Mouse (Mus musculus) fibroblast of lung, adult 2 months (primary cell): ENCODE measurements at regions not wholly inside any gene's neighbourhood (a gene's known extent, or its start where the extent isn't known, plus 50 kb on each side); places are given as distances from the start of the nearest gene placed in this dataset.

Experiments used
- DNase-seq: peaks from one replicate; pipeline ENCODE4 v3.0.0-alpha.2; 2011; ENCODE audit warnings: low read depth

- DNase-seq: peak; percentile 47
Observed at GRCm38 (mm10) chr9:34323571-34323970, 162.1 kb upstream of the Kirrel3 start.

- no peak for DNase-seq
Observed at GRCm38 (mm10) chr9:34328723-34329122, 157.0 kb upstream of the Kirrel3 start.

- no peak for DNase-seq
Observed at GRCm38 (mm10) chr9:34334112-34334511, 151.6 kb upstream of the Kirrel3 start.

GRCm38 (mm10) chr9:34334555-34335468 is 150.9 kb upstream of the Kirrel3 start:
- no peak for DNase-seq

- no peak for DNase-seq
Observed at GRCm38 (mm10) chr9:34348442-34348841, 137.3 kb upstream of the Kirrel3 start.

- peak; percentile 65 for DNase-seq
Observed at GRCm38 (mm10) chr9:34349997-34350396, 135.7 kb upstream of the Kirrel3 start.

- DNase-seq: no peak
Observed at GRCm38 (mm10) chr9:34353744-34354143, 131.9 kb upstream of the Kirrel3 start.

- no peak for DNase-seq
Observed at GRCm38 (mm10) chr9:34354723-34355316, 130.9 kb upstream of the Kirrel3 start.

- no peak for DNase-seq
Observed at GRCm38 (mm10) chr9:34370686-34371398, 114.9 kb upstream of the Kirrel3 start.

- DNase-seq: no peak
Observed at GRCm38 (mm10) chr9:34375187-34375586, 110.5 kb upstream of the Kirrel3 start.

- no peak for DNase-seq
Observed at GRCm38 (mm10) chr9:34380008-34380407, 105.7 kb upstream of the Kirrel3 start.

GRCm38 (mm10) chr9:34381601-34382000 is 104.1 kb upstream of the Kirrel3 start:
- DNase-seq: no peak

GRCm38 (mm10) chr9:34382208-34382607 is 103.5 kb upstream of the Kirrel3 start:
- DNase-seq: no peak

- no peak for DNase-seq
Observed at GRCm38 (mm10) chr9:34386071-34386470, 99.6 kb upstream of the Kirrel3 start.

GRCm38 (mm10) chr9:34393042-34393441 is 92.7 kb upstream of the Kirrel3 start:
- DNase-seq: no peak

GRCm38 (mm10) chr9:34395839-34396804 is 89.6 kb upstream of the Kirrel3 start:
- DNase-seq: no peak

GRCm38 (mm10) chr9:34411699-34412098 is 74.0 kb upstream of the Kirrel3 start:
- DNase-seq: no peak

- no peak for DNase-seq
Observed at GRCm38 (mm10) chr9:34416153-34416552, 69.5 kb upstream of the Kirrel3 start.

GRCm38 (mm10) chr9:34418100-34418499 is 67.6 kb upstream of the Kirrel3 start:
- DNase-seq: no peak

- no peak for DNase-seq
Observed at GRCm38 (mm10) chr9:34421956-34422355, 63.7 kb upstream of the Kirrel3 start.

- no peak for DNase-seq
Observed at GRCm38 (mm10) chr9:34423062-34423461, 62.6 kb upstream of the Kirrel3 start.

GRCm38 (mm10) chr9:34426589-34426988 is 59.1 kb upstream of the Kirrel3 start:
- peak; percentile 40 for DNase-seq
